Mouse (Mus musculus) lung, postnatal 0 days (tissue): ENCODE data around the gene Gm42742. TPM values are rescaled to one million over a fixed set of nuclear protein-coding genes. Genes with fewer than 3 reads are reported as not detected.

Source experiments
- ATAC-seq: fragments of 200-750 bp; cut with Nextera tagmentation; 2 replicates; pipeline ENCODE4 v1.8.0; 2017; ENCODE audit warnings: moderate library complexity
- DNase-seq: peaks from one replicate; pipeline ENCODE4 v3.0.0-alpha.2; 2016; ENCODE audit warnings: low spot score
- H3K27ac ChIP-seq: fragments of 300-500 bp; sonication (generic); 2 replicates; pipeline ENCODE4 v1.5.1; 2014; ENCODE audit warnings: antibody characterized with exemption, mild to moderate bottlenecking, low read length, mixed read lengths
- H3K27me3 ChIP-seq: fragments of 300-500 bp; sonication (generic); replicated peaks from 2 replicates; pipeline ENCODE4 v1.6.1; 2014; ENCODE audit warnings: low read length, mixed read lengths; ENCODE audit not compliant: insufficient read depth
- H3K36me3 ChIP-seq: fragments of 300-500 bp; sonication (generic); 2 replicates; pipeline ENCODE4 v1.6.1; 2014; ENCODE audit warnings: low read length, mixed read lengths; ENCODE audit not compliant: insufficient read depth
- H3K4me1 ChIP-seq: fragments of 300-500 bp; sonication (generic); 2 replicates; pipeline ENCODE4 v1.6.1; 2014; ENCODE audit warnings: antibody characterized with exemption, low read depth, low read length, mixed read lengths; ENCODE audit not compliant: insufficient read depth
- H3K4me2 ChIP-seq: fragments of 300-500 bp; sonication (generic); replicated peaks from 2 replicates; pipeline ENCODE4 v1.6.1; 2014; ENCODE audit warnings: low read depth, mild to moderate bottlenecking, low read length, moderate library complexity, mixed read lengths
- H3K4me3 ChIP-seq: fragments of 300-500 bp; sonication (generic); 2 replicates; pipeline ENCODE4 v1.5.1; 2014; ENCODE audit warnings: low read depth, low read length
- H3K9ac ChIP-seq: fragments of 300-500 bp; sonication (generic); replicated peaks from 2 replicates; pipeline ENCODE4 v1.6.1; 2014; ENCODE audit warnings: low read depth, mild to moderate bottlenecking
- H3K9me3 ChIP-seq: fragments of 300-500 bp; sonication (generic); 2 replicates; pipeline ENCODE4 v1.6.1; 2016; ENCODE audit warnings: low read length, mixed read lengths
- CTCF ChIP-seq: IDR thresholded peaks from 2 replicates; pipeline ENCODE4 v1.5.1; 2016; ENCODE audit warnings: antibody characterized with exemption, mild to moderate bottlenecking
- EP300 ChIP-seq: IDR thresholded peaks from 2 replicates; pipeline ENCODE4 v1.6.1; 2016; ENCODE audit warnings: antibody characterized with exemption, mild to moderate bottlenecking, control low read depth
- WGBS: fragments of 180-500 bp; shearing (Covaris S2); extraction: QIAGEN DNeasy Blood & Tissue Kit; methylation state at CpG from one replicate; pipeline ENCODE4 v1.1.7; 2014; 5-methylcytosine and 5-hydroxymethylcytosine counted together
- polyA plus RNA-seq: library from polyadenylated mRNA; unstranded; fragments of >200 nt; fragmentation: Nextera tagmentation; extraction: Ambion mirVana; gene quantifications from 2 replicates; pipeline ENCODE4 v1.2.1, GENCODE M21; 2015

Gm42742 gene
- polyA plus RNA-seq, 1 experiment from 2014 or later, result 29.3 TPM

DNA sequence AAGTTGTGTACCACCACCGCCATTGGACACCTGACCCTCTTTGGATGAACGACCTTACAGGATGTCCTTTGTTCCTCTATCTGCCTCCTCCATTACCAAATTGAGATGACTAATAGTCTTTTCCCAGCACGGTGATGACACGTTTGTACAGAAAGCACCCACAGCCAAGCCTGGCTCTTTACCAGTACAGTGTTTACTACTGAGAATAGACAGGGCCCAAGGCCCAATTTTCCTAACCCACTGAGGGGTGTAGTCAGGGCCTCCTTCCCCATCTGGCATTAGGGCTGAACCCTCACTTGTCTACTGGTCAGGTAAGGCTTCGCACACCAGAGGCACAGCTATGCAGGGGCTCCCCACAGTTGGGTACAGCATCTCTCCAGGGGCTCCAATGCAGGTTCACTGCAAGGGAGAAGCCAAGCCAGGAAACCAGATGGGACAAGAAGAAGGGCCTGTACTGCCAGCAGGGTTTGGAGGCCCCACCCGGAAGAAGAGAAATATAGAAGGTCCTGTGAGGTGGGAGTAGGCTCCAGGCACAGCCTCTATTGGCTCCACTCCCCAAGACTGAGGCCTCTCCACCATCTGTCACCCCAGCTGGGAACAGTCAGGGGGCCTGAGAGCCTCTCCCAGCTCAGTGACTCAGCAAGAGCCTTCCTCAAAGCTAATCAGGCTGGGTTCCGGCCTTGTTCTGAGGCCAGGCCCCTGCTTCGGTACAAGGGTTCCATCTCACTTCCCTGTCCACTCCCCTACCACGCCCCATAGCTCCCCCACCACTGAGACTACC is 12.5 kb downstream of the Gm42742 start:
- Histone ChIP-seq H3K4me2 (peak overlapping the region; percentile 19; the same call in 1 of the 2 replicates), H3K4me1 (no peaks in the 10 kb centered on the region; the same call in 1 of the 2 replicates), H3K9me3 (no peaks in the 10 kb centered on the region), H3K27me3 (no peaks in the 10 kb centered on the region), H3K9ac (no peak overlapping the region), H3K27ac (peak overlapping the region; percentile 86), H3K4me3 (no peak overlapping the region), H3K36me3 (no peaks in the 10 kb centered on the region)
- 35% methylated on average over 9 of the region's 9 CpGs for WGBS
- ATAC-seq (peak; percentile 96), DNase-seq (peak; percentile 94)
- TF ChIP-seq EP300 (no peak; the same call in 1 of the 2 replicates), CTCF (no peak)

GRCm38 (mm10) chr7:127007313-127008024 is 13.4 kb downstream of the Gm42742 start:
- no peak overlapping the region for H3K9ac ChIP-seq
- no peak for TF ChIP-seq CTCF

GRCm38 (mm10) chr7:127004122-127004875 is 16.6 kb downstream of the Gm42742 start:
- no peak overlapping the region for H3K4me3 ChIP-seq
- 85% methylated on average over 4 of the region's 4 CpGs for WGBS
- no peaks in the 10 kb centered on the region for H3K9me3 ChIP-seq
- no peak for DNase-seq
- H3K36me3 ChIP-seq, result peaks cover 12% of the 10 kb centered on the region; the same call in 1 of the 2 replicates
- no peak overlapping the region for H3K9ac ChIP-seq
- no peak overlapping the region for H3K4me2 ChIP-seq
- TF ChIP-seq EP300 (no peak), CTCF (peak; percentile 48)
- no peaks in the 10 kb centered on the region; the same call in 1 of the 2 replicates for H3K4me1 ChIP-seq
- no peak for ATAC-seq
- H3K27ac ChIP-seq, result no peak overlapping the region
- H3K27me3 ChIP-seq, result no peaks in the 10 kb centered on the region

More at GRCm38 (mm10) chr7:127007313-127008024, 13.4 kb downstream of the Gm42742 start:
- no peak for ATAC-seq
- Histone ChIP-seq H3K4me3 (no peak overlapping the region), H3K27me3 (no peaks in the 10 kb centered on the region), H3K36me3 (no peaks in the 10 kb centered on the region), H3K9me3 (no peaks in the 10 kb centered on the region), H3K27ac (no peak overlapping the region), H3K4me2 (no peak overlapping the region), H3K4me1 (no peaks in the 10 kb centered on the region; the same call in 1 of the 2 replicates)
- WGBS, result 78% methylated on average over 6 of the region's 6 CpGs
- DNase-seq, result no peak

- Histone ChIP-seq H3K9me3 (no peaks in the 10 kb centered on the region), H3K27ac (no peak overlapping the region), H3K4me1 (no peaks in the 10 kb centered on the region; the same call in 1 of the 2 replicates), H3K4me3 (no peak overlapping the region), H3K9ac (no peak overlapping the region), H3K4me2 (no peak overlapping the region), H3K36me3 (peaks cover 12% of the 10 kb centered on the region; the same call in 1 of the 2 replicates), H3K27me3 (no peaks in the 10 kb centered on the region)
- ATAC-seq, result no peak
- WGBS, result 85% methylated on average over 5 of the region's 5 CpGs
- TF ChIP-seq CTCF (no peak), EP300 (no peak)
- DNase-seq, result no peak
These were observed 17.3 kb downstream of the Gm42742 start for GRCm38 (mm10) chr7:127003620-127004019.

GRCm38 (mm10) chr7:126999568-126999967 is 21.3 kb downstream of the Gm42742 start:
- Histone ChIP-seq H3K4me1 (no peaks in the 10 kb centered on the region), H3K36me3 (peaks cover 26% of the 10 kb centered on the region), H3K9me3 (no peaks in the 10 kb centered on the region)

GRCm38 (mm10) chr7:126996449-126996848 is 24.4 kb downstream of the Gm42742 start:
- H3K27ac ChIP-seq, result no peak overlapping the region
- H3K36me3 ChIP-seq, result peaks cover 29% of the 10 kb centered on the region
- no peaks in the 10 kb centered on the region for H3K9me3 ChIP-seq

More at GRCm38 (mm10) chr7:126999568-126999967, 21.3 kb downstream of the Gm42742 start:
- Histone ChIP-seq H3K4me2 (no peak overlapping the region), H3K4me3 (no peak overlapping the region), H3K27me3 (no peaks in the 10 kb centered on the region), H3K27ac (no peak overlapping the region), H3K9ac (no peak overlapping the region)
- WGBS, result 58% methylated on average over 10 of the region's 10 CpGs
- TF ChIP-seq EP300 (no peak), CTCF (no peak)
- no peak for DNase-seq
- no peak for ATAC-seq

More at GRCm38 (mm10) chr7:126996449-126996848, 24.4 kb downstream of the Gm42742 start:
- H3K4me2 ChIP-seq, result no peak overlapping the region
- H3K4me3 ChIP-seq, result no peak overlapping the region
- TF ChIP-seq CTCF, result peak; percentile 39
- no peak for TF ChIP-seq EP300
- H3K27me3 ChIP-seq, result no peaks in the 10 kb centered on the region
- DNase-seq (no peak), ATAC-seq (no peak)
- H3K9ac ChIP-seq, result no peak overlapping the region
- WGBS, result 85% methylated on average over 4 of the region's 4 CpGs
- no peaks in the 10 kb centered on the region for H3K4me1 ChIP-seq
